Mouse (Mus musculus) CH12.LX (cell line): ENCODE measurements at regions not wholly inside any gene's neighbourhood (a gene's known extent, or its start where the extent isn't known, plus 50 kb on each side); places are given as distances from the start of the nearest gene placed in this dataset.

Experiments
- DNase-seq: peaks from one replicate; pipeline ENCODE4 v3.0.0-alpha.2; 2013; ENCODE audit errors: extremely low read depth
- H3K27ac ChIP-seq: 2 replicates; pipeline ENCODE4 v1.5.1; 2012; ENCODE audit warnings: low read depth, mild to moderate bottlenecking, control low read depth, moderate library complexity; ENCODE audit not compliant: insufficient read depth
- H3K27me3 ChIP-seq: replicated peaks from 2 replicates; pipeline ENCODE3; 2012; ENCODE audit warnings: inconsistent platforms
- H3K36me3 ChIP-seq, 2 experiments: replicated peaks in 1 of 2; 2 replicates each; pipeline versions ENCODE3 to v1.6.1; 2012; ENCODE audit warnings: inconsistent platforms in 1 of 2, low read length in 1 of 2, mild to moderate bottlenecking in 1 of 2, mixed read lengths in 1 of 2, moderate library complexity in 1 of 2; ENCODE audit not compliant: control insufficient read depth in 1 of 2, insufficient read depth in 1 of 2
- H3K4me1 ChIP-seq, 2 experiments: 2 replicates each; pipeline ENCODE4 v1.6.1; 2012; ENCODE audit warnings: inconsistent platforms in 1 of 2, moderate library complexity in 1 of 2; ENCODE audit not compliant: insufficient read depth in 2 of 2, control insufficient read depth in 1 of 2
- H3K4me2 ChIP-seq: 2 replicates; pipeline ENCODE4 v1.6.1; 2012; ENCODE audit warnings: low read depth, mild to moderate bottlenecking, control low read depth; ENCODE audit not compliant: poor library complexity, insufficient read depth, severe bottlenecking
- H3K4me3 ChIP-seq, 3 experiments: fragments of 150-350 bp in 1 of 3; sonication (generic) in 1 of 3; replicated peaks in 1 of 3; 2 replicates each; pipeline versions ENCODE3 to v1.5.1; 2011 to 2012; ENCODE audit warnings: low read depth in 2 of 3, low read length in 2 of 3, mild to moderate bottlenecking in 2 of 3, moderate library complexity in 2 of 3, control low read depth in 1 of 3, improper control_type of control experiment in 1 of 3, inconsistent platforms in 1 of 3, mixed read lengths in 1 of 3; ENCODE audit not compliant: poor library complexity in 1 of 3
- H3K79me2 ChIP-seq: replicated peaks from 2 replicates; pipeline ENCODE4 v1.6.1; 2012; ENCODE audit warnings: mild to moderate bottlenecking, moderate library complexity; ENCODE audit not compliant: control insufficient read depth, poor library complexity, insufficient read depth, severe bottlenecking; ENCODE audit errors: extremely low read depth
- H3K9ac ChIP-seq: 2 replicates; pipeline ENCODE4 v1.6.1; 2012; ENCODE audit warnings: low read depth, mild to moderate bottlenecking, control low read depth, moderate library complexity; ENCODE audit not compliant: insufficient read depth
- H3K9me3 ChIP-seq: replicated peaks from 2 replicates; pipeline ENCODE3; 2012; ENCODE audit warnings: low read length, inconsistent platforms, mixed read lengths
- CHD2 ChIP-seq: IDR thresholded peaks from 2 replicates; pipeline ENCODE4 v1.6.1; 2011; ENCODE audit warnings: low read length, improper control_type of control experiment
- CTCF ChIP-seq, 2 experiments: IDR thresholded peaks in 1 of 2; conservative IDR thresholded peaks in 1 of 2; 2 replicates each; pipeline ENCODE4 v1.5.1; 2011 to 2012; ENCODE audit warnings: low read depth in 2 of 2, low read length in 2 of 2, improper control_type of control experiment in 1 of 2, inconsistent platforms in 1 of 2, mild to moderate bottlenecking in 1 of 2, moderate library complexity in 1 of 2
- ELF1 ChIP-seq: IDR thresholded peaks from 2 replicates; pipeline ENCODE4 v1.6.1; 2014; ENCODE audit warnings: low read depth, mild to moderate bottlenecking, inconsistent platforms, low read length, improper control_type of control experiment
- ETS1 ChIP-seq: conservative IDR thresholded peaks from 2 replicates; pipeline ENCODE4 v1.6.1; 2012; ENCODE audit warnings: low read depth, mild to moderate bottlenecking, inconsistent platforms, low read length, improper control_type of control experiment, moderate library complexity
- JUND ChIP-seq: conservative IDR thresholded peaks from 2 replicates; pipeline ENCODE4 v1.6.1; 2011; ENCODE audit warnings: low read depth, low read length, improper control_type of control experiment
- KAT2A ChIP-seq: IDR thresholded peaks from 2 replicates; pipeline ENCODE4 v1.6.1; 2012; ENCODE audit warnings: low read length, improper control_type of control experiment, inconsistent platforms; ENCODE audit not compliant: insufficient replicate concordance
- MAFK ChIP-seq: IDR thresholded peaks from 2 replicates; pipeline ENCODE4 v1.6.1; 2011; ENCODE audit warnings: low read length, improper control_type of control experiment; ENCODE audit not compliant: insufficient replicate concordance
- NELFE ChIP-seq: IDR thresholded peaks from 2 replicates; pipeline ENCODE4 v1.6.1; 2011; ENCODE audit warnings: low read depth, low read length, improper control_type of control experiment
- RAD21 ChIP-seq: IDR thresholded peaks from 2 replicates; pipeline ENCODE4 v1.6.1; 2011; ENCODE audit warnings: low read depth, mild to moderate bottlenecking, low read length, improper control_type of control experiment, moderate library complexity
- SMC3 ChIP-seq: IDR thresholded peaks from 2 replicates; pipeline ENCODE4 v1.6.1; 2011; ENCODE audit warnings: low read depth, low read length, improper control_type of control experiment
- UBTF ChIP-seq: IDR thresholded peaks from 2 replicates; pipeline ENCODE4 v1.6.1; 2012; ENCODE audit warnings: low read depth, mild to moderate bottlenecking, inconsistent platforms, low read length, improper control_type of control experiment, moderate library complexity
- dilution Hi-C: fragments of 300-500 bp; cut with MboI; formaldehyde crosslinking; loops from 2 replicates; pipeline ENCODE4 v1.14.3; 2020; ENCODE audit warnings: low sequenced_read_pairs; ENCODE audit not compliant: extremely low pct_unique_long_range_greater_than_20kb, extremely low pct_ligation_motif_present
- in situ Hi-C: fragments of 300-500 bp; cut with MboI; formaldehyde crosslinking; loops from 3 replicates; pipeline ENCODE4 v1.14.3; 2019; ENCODE audit warnings: low sequenced_read_pairs, low pct_ligation_motif_present, low pct_unique_long_range_greater_than_20kb, mixed read lengths

DNA sequence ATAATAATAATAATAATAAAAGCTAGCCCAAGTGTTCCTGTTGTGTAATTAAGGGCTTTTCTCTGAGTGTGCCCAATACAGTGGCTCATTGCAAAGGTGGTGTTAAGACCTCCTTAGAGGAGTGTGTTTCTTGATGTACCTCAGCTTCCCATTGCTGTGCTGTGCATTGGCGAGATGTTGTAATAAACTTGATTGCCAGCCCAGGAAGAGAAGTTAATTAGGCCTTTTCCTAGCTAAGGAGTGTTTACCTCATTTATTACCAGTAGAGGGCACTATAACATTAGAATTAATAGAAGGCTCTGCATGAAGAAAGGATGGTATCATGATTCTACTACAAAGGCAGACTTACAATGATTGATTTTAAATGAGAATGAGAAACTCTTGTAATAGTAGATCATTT lies 57.9 kb upstream of the Gm6812 start:
- H3K27me3 ChIP-seq: no peaks in the 10 kb centered on the region
- H3K4me2 ChIP-seq: no peak overlapping the region
- H3K9ac ChIP-seq: no peak overlapping the region
- dilution Hi-C loops: no loop called here
- TF ChIP-seq SMC3: no peak
- peak in 1 of 2 experiments; percentile 17; a peak in 2 of 4 replicates for TF ChIP-seq CTCF (conservative IDR thresholded peaks at IDR 0.05 in 1 of 2, IDR thresholded peaks at IDR 0.05 in 1 of 2; ENCODE audit: low read depth in 2 of 2, low read length in 2 of 2)
- TF ChIP-seq RAD21: peak; percentile 32
- TF ChIP-seq ETS1: no peak
- TF ChIP-seq MAFK: no peak
- DNase-seq: peak; percentile 18
- in situ Hi-C loops: no loop called here
- H3K4me3 ChIP-seq: no peak overlapping the region
- H3K36me3 ChIP-seq: no peaks in the 10 kb centered on the region
- no peak overlapping the region for H3K27ac ChIP-seq
- no peaks in the 10 kb centered on the region for H3K9me3 ChIP-seq
- H3K4me1 ChIP-seq: no peaks in the 10 kb centered on the region
- no peaks in the 10 kb centered on the region for H3K79me2 ChIP-seq

DNA sequence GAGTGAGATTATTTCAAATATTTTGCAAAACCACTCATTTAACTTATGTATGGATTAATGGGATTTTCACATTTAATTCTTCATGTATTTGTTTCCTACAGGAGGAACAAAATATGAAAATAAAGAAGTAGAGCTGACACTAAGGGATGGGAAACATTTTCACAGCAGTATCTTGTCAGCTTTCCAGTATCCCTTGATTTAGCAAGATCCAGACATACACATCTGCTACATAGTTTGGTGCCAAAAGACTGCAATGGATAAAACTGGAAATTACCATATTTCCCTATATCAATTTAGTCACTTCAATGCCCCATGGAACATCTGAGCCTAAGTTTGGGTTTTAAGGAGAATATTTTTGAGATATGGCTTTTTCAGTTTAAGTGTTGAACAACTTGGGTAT lies 52.9 kb upstream of the Gm6812 start:
- H3K4me3 ChIP-seq: no peak overlapping the region
- no peaks in the 10 kb centered on the region for H3K79me2 ChIP-seq
- H3K36me3 ChIP-seq: no peaks in the 10 kb centered on the region
- DNase-seq: no peak
- no peak overlapping the region for H3K27ac ChIP-seq
- dilution Hi-C loops (no loop called here), in situ Hi-C loops (no loop called here)
- no peaks in the 10 kb centered on the region for H3K9me3 ChIP-seq
- H3K4me1 ChIP-seq: no peaks in the 10 kb centered on the region
- no peak overlapping the region for H3K4me2 ChIP-seq
- no peak overlapping the region for H3K9ac ChIP-seq
- TF ChIP-seq NELFE (no peak), JUND (no peak), ELF1 (no peak), UBTF (no peak), MAFK (no peak), CHD2 (no peak), KAT2A (no peak)
- no peaks in the 10 kb centered on the region for H3K27me3 ChIP-seq
